Mouse (Mus musculus) cerebellum, adult 9-10 months (tissue): ENCODE results near the gene Bod1l.

ENCODE experiments used
- DNase-seq: peaks from one replicate; pipeline ENCODE4 v3.0.0; 2022

Bod1l gene

GRCm38 (mm10) chr5:41758671-41759639, 85.2 kb downstream of the Bod1l start:
- DNase-seq, result no peak

GRCm38 (mm10) chr5:41757338-41757737, 86.8 kb downstream of the Bod1l start:
- no peak for DNase-seq

GRCm38 (mm10) chr5:41756396-41756795, 87.7 kb downstream of the Bod1l start:
- DNase-seq, result no peak

GRCm38 (mm10) chr5:41755373-41755960, 88.6 kb downstream of the Bod1l start:
- DNase-seq, result no peak

GRCm38 (mm10) chr5:41754836-41755235, 89.3 kb downstream of the Bod1l start:
- no peak for DNase-seq

GRCm38 (mm10) chr5:41754226-41754775, 89.8 kb downstream of the Bod1l start:
- DNase-seq, result no peak

GRCm38 (mm10) chr5:41752721-41753120, 91.4 kb downstream of the Bod1l start:
- DNase-seq, result no peak

- DNase-seq, result no peak
Measured at GRCm38 (mm10) chr5:41744898-41745780, 99.0 kb downstream of the Bod1l start.

GRCm38 (mm10) chr5:41744234-41744633, 99.9 kb downstream of the Bod1l start:
- DNase-seq, result no peak

- DNase-seq, result no peak
Measured at GRCm38 (mm10) chr5:41738817-41739216, 105.3 kb downstream of the Bod1l start.
